Mouse (Mus musculus) CH12.LX (cell line): ENCODE data around the gene Ap2a2.

ENCODE experiments used
- BHLHE40 ChIP-seq: IDR thresholded peaks from 2 replicates; pipeline ENCODE4 v1.6.1; 2011; ENCODE audit warnings: mild to moderate bottlenecking, low read depth, low read length, improper control_type of control experiment
- CHD2 ChIP-seq: IDR thresholded peaks from 2 replicates; pipeline ENCODE4 v1.6.1; 2011; ENCODE audit warnings: low read length, improper control_type of control experiment
- CTCF ChIP-seq, 2 experiments: IDR thresholded peaks in 1 of 2; conservative IDR thresholded peaks in 1 of 2; 2 replicates each; pipeline ENCODE4 v1.5.1; 2011 to 2012; ENCODE audit warnings: low read depth in 2 of 2, low read length in 2 of 2, improper control_type of control experiment in 1 of 2, inconsistent platforms in 1 of 2, mild to moderate bottlenecking in 1 of 2, moderate library complexity in 1 of 2
- EP300 ChIP-seq: IDR thresholded peaks from 2 replicates; pipeline ENCODE4 v1.6.1; 2011; ENCODE audit warnings: low read length, improper control_type of control experiment
- GABPA ChIP-seq: IDR thresholded peaks from 2 replicates; pipeline ENCODE4 v1.6.1; 2012; ENCODE audit warnings: low read depth, low read length, improper control_type of control experiment, inconsistent platforms; ENCODE audit not compliant: insufficient replicate concordance
- MYC ChIP-seq: IDR thresholded peaks from 2 replicates; pipeline ENCODE4 v1.6.1; 2011; ENCODE audit warnings: low read depth, mild to moderate bottlenecking, improper control_type of control experiment, low read length
- POLR2A ChIP-seq: IDR thresholded peaks from 2 replicates; pipeline ENCODE4 v1.6.1; 2011; ENCODE audit warnings: low read depth, mild to moderate bottlenecking, improper control_type of control experiment, low read length
- POLR2AphosphoS2 ChIP-seq: IDR thresholded peaks from 2 replicates; pipeline ENCODE4 v1.6.1; 2011; ENCODE audit warnings: low read depth, low read length, improper control_type of control experiment
- RAD21 ChIP-seq: IDR thresholded peaks from 2 replicates; pipeline ENCODE4 v1.6.1; 2011; ENCODE audit warnings: low read depth, mild to moderate bottlenecking, low read length, improper control_type of control experiment, moderate library complexity
- SIN3A ChIP-seq: IDR thresholded peaks from 2 replicates; pipeline ENCODE4 v1.6.1; 2012; ENCODE audit warnings: low read length, improper control_type of control experiment, inconsistent platforms
- USF1 ChIP-seq: IDR thresholded peaks from 2 replicates; pipeline ENCODE4 v1.6.1; 2014; ENCODE audit warnings: low read depth, mild to moderate bottlenecking, inconsistent platforms, low read length, improper control_type of control experiment

GRCm38 (mm10) chr7:141624214-141624613 lies 62.2 kb downstream of the Ap2a2 start:
- TF ChIP-seq SIN3A = no peak
- TF ChIP-seq RAD21 = no peak
- TF ChIP-seq POLR2AphosphoS2 = no peak
- TF ChIP-seq USF1 = no peak
- no peak for TF ChIP-seq MYC
- TF ChIP-seq POLR2A = no peak
- TF ChIP-seq EP300 = no peak
- TF ChIP-seq CTCF (conservative IDR thresholded peaks at IDR 0.05 in 1 of 2, IDR thresholded peaks at IDR 0.05 in 1 of 2; ENCODE audit: low read depth in 2 of 2, low read length in 2 of 2) = no peak
- no peak for TF ChIP-seq BHLHE40
- TF ChIP-seq GABPA = no peak
- TF ChIP-seq CHD2 = no peak
